Mouse (Mus musculus): ENCODE measurements around the gene Sox13. TPM values are rescaled to one million over a fixed set of nuclear protein-coding genes. Genes with fewer than 3 reads are reported as not detected.

Sox13 gene
- total and polyA plus RNA-seq, 3 experiments = 0.03 TPM; not detected in 2

DNA sequence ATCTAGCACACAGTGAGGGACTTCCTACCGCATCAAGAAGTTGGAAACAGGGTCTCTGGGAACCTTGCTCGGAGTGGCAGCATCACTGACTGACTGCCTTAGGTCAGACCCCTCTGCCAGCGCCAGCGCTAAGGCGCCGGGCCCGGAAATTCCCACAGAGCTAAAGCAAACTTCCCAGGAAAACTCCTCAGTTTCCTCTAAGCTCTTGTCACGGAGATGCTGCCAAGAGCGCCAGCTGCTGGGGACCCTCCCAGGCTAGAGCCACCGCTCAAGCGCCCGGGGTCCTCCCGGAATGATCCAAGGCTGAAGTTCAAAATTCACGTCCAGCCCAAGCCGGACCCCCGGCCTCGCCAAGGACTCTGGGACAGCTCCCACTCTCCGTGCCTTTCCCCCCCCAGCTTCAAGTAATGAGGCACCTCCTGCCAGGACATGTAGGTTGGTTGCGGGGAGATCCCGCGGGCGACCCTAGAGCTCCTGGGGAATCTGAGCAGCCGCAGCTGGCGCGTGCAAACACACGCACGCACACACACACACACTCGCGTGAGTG lies 1.5 kb downstream of the Sox13 start:
- H3K79me2 ChIP-seq (ENCODE audit: control insufficient read depth, insufficient read depth, low read length, poor library complexity) = no peaks in the 10 kb centered on the region
- no peak overlapping the region for H3K9ac ChIP-seq (ENCODE audit: control insufficient read depth, low read depth, low read length, poor library complexity, severe bottlenecking)
- H3K4me1 ChIP-seq (ENCODE audit: control insufficient read depth in 1 of 2, insufficient read depth in 2 of 2, low read length in 2 of 2) = no peaks in the 10 kb centered on the region
- no peak overlapping the region for H3K4me3 ChIP-seq (ENCODE audit: control insufficient read depth in 1 of 2, insufficient read depth in 1 of 2, low read depth in 2 of 2, low read length in 2 of 2)
- H3K9me3 ChIP-seq (replicated peaks; ENCODE audit: insufficient read depth, low read length) = no peaks in the 10 kb centered on the region
- H3K27ac ChIP-seq (ENCODE audit: control insufficient read depth, low read depth, low read length) = no peak overlapping the region
- H3K27me3 ChIP-seq (ENCODE audit: control insufficient read depth in 1 of 2, insufficient read depth in 2 of 2, low read length in 2 of 2) = peaks cover 3 to 7% of the 10 kb centered on the region in 2 experiments
- no peak for DNase-seq (ENCODE audit: low read depth, low spot score)
- TF ChIP-seq ZKSCAN1 (IDR thresholded peaks at IDR 0.05; ENCODE audit: low read depth, low read length) (no peak), HCFC1 (IDR thresholded peaks at IDR 0.05; ENCODE audit: low read depth, low read length) (no peak), BHLHE40 (IDR thresholded peaks at IDR 0.05; ENCODE audit: borderline replicate concordance, low read depth, low read length) (no peak)
- no peaks in the 10 kb centered on the region for H3K36me3 ChIP-seq (ENCODE audit: control insufficient read depth in 1 of 2, insufficient read depth in 2 of 2, low read length in 2 of 2)

DNA sequence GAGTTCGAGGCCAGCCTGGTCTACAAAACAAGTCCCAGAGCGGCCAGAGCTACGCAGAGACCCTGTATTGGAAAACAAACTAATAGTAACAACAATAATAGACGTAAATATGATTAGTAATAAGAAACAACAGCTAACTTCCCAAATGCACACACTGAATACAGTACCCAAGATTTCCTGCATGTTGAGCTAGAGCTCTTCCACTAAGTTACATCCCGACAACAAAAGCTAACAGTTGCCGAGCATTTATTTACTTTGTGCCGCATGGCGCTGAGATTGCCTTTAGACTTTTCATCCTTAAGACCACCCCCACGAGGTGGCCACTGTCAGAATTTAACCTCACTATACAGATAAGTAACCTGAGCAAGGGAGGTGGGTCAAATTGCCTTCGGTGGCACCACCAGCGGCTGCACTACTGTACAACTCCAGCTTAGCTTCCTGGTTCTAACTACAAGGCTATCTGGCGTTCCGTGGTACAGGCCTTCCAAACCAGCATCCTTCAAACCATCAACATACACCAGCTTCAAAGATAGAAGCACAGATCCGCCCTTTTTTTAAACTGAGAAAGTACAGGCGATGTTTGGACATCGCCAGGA lies 2.1 kb downstream of the Sox13 start:
- DNase-seq (ENCODE audit: low read depth, low spot score) = no peak
- no peaks in the 10 kb centered on the region for H3K4me1 ChIP-seq (ENCODE audit: control insufficient read depth in 1 of 2, insufficient read depth in 2 of 2, low read length in 2 of 2)
- H3K4me3 ChIP-seq (ENCODE audit: control insufficient read depth in 1 of 2, insufficient read depth in 1 of 2, low read depth in 2 of 2, low read length in 2 of 2) = no peak overlapping the region
- H3K27me3 ChIP-seq (ENCODE audit: control insufficient read depth in 1 of 2, insufficient read depth in 2 of 2, low read length in 2 of 2) = peaks cover under 1 to 6% of the 10 kb centered on the region in 2 experiments; a peak in 3 of 4 replicates
- TF ChIP-seq KAT2A (conservative IDR thresholded peaks at IDR 0.05; ENCODE audit: low read depth, low read length) = no peak
- no peak for TF ChIP-seq ZC3H11A (IDR thresholded peaks at IDR 0.05; ENCODE audit: low read depth, low read length)
- TF ChIP-seq TAL1 (IDR thresholded peaks at IDR 0.05; ENCODE audit: low read length) = no peak
- no peak for TF ChIP-seq ZMIZ1 (IDR thresholded peaks at IDR 0.05; ENCODE audit: low read depth, low read length)
- no peak for TF ChIP-seq NELFE (IDR thresholded peaks at IDR 0.05; ENCODE audit: low read depth, low read length)
- no peak for TF ChIP-seq POLR2AphosphoS5 (IDR thresholded peaks at IDR 0.05; ENCODE audit: borderline replicate concordance, low read depth, low read length)
- no peak for TF ChIP-seq ELF1 (IDR thresholded peaks at IDR 0.05; ENCODE audit: low read depth, low read length)
- no peak for TF ChIP-seq MAFK (IDR thresholded peaks at IDR 0.05; ENCODE audit: borderline replicate concordance, low read depth, low read length)
- no peak for TF ChIP-seq TBP (IDR thresholded peaks at IDR 0.05; ENCODE audit: low read depth, low read length)
- no peak for TF ChIP-seq USF2 (IDR thresholded peaks at IDR 0.05; ENCODE audit: borderline replicate concordance in 1 of 2, insufficient read depth in 1 of 2, low read depth in 1 of 2, low read length in 2 of 2)
- TF ChIP-seq POLR2AphosphoS2 (IDR thresholded peaks at IDR 0.05; ENCODE audit: low read length) = no peak
- TF ChIP-seq SMC3 (IDR thresholded peaks at IDR 0.05; ENCODE audit: low read depth, low read length) = no peak
- TF ChIP-seq ZKSCAN1 (IDR thresholded peaks at IDR 0.05; ENCODE audit: low read depth, low read length) = no peak
- TF ChIP-seq MYC (IDR thresholded peaks at IDR 0.05; ENCODE audit: low read depth, low read length) = no peak
- no peak for TF ChIP-seq CHD1 (IDR thresholded peaks at IDR 0.05; ENCODE audit: low read depth, low read length)
- H3K36me3 ChIP-seq (ENCODE audit: control insufficient read depth in 1 of 2, insufficient read depth in 2 of 2, low read length in 2 of 2) = no peaks in the 10 kb centered on the region
- H3K79me2 ChIP-seq (ENCODE audit: control insufficient read depth, insufficient read depth, low read length, poor library complexity) = no peaks in the 10 kb centered on the region
- H3K9me3 ChIP-seq (replicated peaks; ENCODE audit: insufficient read depth, low read length) = no peaks in the 10 kb centered on the region
- no peak overlapping the region for H3K9ac ChIP-seq (ENCODE audit: control insufficient read depth, low read depth, low read length, poor library complexity, severe bottlenecking)
- H3K27ac ChIP-seq (ENCODE audit: control insufficient read depth, low read depth, low read length) = no peak overlapping the region
